Mouse (Mus musculus) heart, postnatal 0 days (tissue): ENCODE data around the gene Spindoc.

ENCODE experiments used
- CTCF ChIP-seq: IDR thresholded peaks from 2 replicates; pipeline ENCODE4 v1.5.1; 2016; ENCODE audit warnings: antibody characterized with exemption, control low read depth, low read depth
- EP300 ChIP-seq: IDR thresholded peaks from 2 replicates; pipeline ENCODE4 v1.6.1; 2016; ENCODE audit warnings: antibody characterized with exemption, low read depth

DNA sequence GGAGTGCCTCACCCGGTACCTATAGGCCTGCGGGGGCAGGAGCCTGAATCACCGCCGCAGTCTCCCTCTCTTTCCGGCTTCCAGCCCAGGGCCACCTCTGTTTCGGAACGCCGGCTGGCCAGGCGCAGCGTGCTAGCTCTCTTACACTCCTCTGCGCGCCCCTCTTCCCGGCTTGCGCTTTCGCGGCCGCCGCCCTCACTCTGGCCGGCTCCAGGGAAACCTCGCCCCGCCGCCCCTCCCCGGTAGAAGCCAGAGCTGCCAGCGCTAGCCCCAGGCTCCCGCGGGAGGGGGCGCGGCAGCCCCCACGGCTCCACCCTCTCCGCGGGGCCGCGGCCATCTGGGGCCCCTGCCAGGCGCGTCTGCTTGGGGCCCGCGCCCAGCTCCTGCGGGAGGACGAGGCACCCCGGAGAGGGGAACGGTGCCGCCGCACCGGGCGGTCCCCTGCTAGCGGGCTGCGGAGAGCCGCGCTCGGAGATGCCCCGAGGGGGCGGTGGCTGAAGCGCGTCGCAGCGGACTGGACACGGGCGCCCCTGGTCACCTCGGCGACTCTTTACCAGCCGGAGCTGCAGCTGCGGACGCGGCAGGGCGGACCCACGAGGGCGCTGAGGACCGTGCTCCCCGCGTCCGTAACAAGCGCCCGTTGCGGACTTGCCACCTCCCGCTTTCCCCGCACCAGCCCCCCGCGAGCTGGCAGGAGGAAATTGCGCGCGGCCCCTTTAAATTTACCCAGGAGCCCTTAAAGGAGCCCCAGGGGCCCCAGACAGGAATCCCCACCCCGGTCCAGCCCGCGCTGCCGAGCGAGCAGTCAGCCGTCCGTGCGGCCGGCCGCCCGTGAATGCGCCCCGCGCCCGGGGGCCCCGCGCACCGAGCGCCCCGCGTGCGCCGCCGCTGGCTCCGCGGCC lies 34.3 kb upstream of the Spindoc start, which contains the start of gene 2700081O15Rik:
- no peak for TF ChIP-seq CTCF
- TF ChIP-seq EP300 = no peak
